Mouse (Mus musculus): Measurements from ENCODE around the gene Kcnt1. TPM values are rescaled to one million over a fixed set of nuclear protein-coding genes. Genes with fewer than 3 reads are reported as not detected.

Kcnt1 gene
- polyA plus RNA-seq (2012; rRNA removed; ENCODE audit: low replicate concordance): 2.1 and 2.4 TPM in 2 replicates

GRCm38 (mm10) chr2:25863337-25864131, at the start of gene Kcnt1:
Kcnt1 (plus strand) TSS chr2:25863734.

GRCm38 (mm10) chr2:25815748-25816147, 47.8 kb upstream of the Kcnt1 start, which contains the start of gene Glt6d1:
Glt6d1 (minus strand) TSS chr2:25815848.

GRCm38 (mm10) chr2:25822806-25823205, 40.7 kb upstream of the Kcnt1 start, which contains the start of gene Lcn9:
Lcn9 (plus strand) TSS chr2:25823153.

DNA sequence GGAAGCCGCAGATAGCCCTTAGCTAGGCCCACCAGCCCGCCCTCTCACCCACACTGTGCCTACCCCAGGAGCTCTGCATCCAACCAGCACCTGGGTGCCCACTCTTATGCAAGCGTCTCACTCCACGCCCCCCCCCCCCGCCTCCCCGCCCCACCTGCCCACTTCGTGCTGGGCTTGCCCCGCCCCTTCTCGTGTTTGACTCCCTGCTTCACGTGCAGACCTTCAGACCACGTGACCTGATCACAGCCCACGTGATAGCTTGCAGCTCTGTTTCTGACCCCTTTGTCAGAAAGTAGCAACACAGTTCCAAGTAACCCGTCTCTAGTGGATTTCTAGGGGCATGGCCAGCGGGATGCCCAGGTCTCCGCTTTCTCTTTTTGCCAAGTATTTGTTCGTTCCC, 16.3 kb upstream of the Kcnt1 start, which contains the start of gene Sohlh1:
Sohlh1 (minus strand) TSS at position 23 of the 400 bp plus-strand sequence.

Other genes with a start within 250 kb of the Kcnt1 start
- gene Ccdc183, start 246.1 kb upstream of the Kcnt1 start, polyA plus RNA-seq (2012; rRNA removed; ENCODE audit: low replicate concordance): not detected in 2 replicates
- 9.9 and 11.7 TPM in 2 replicates for gene Tmem141, start 241.7 kb upstream of the Kcnt1 start, polyA plus RNA-seq (2012; rRNA removed; ENCODE audit: low replicate concordance)
- 0.89 and 1.2 TPM in 2 replicates for gene Fcna, start 235.7 kb upstream of the Kcnt1 start, polyA plus RNA-seq (2012; rRNA removed; ENCODE audit: low replicate concordance)
- gene Lcn8, start 210.6 kb upstream of the Kcnt1 start, polyA plus RNA-seq (2012; rRNA removed; ENCODE audit: low replicate concordance): not detected in 2 replicates
- gene Lcn5, start 205.8 kb upstream of the Kcnt1 start, polyA plus RNA-seq (2012; rRNA removed; ENCODE audit: low replicate concordance): not detected in 2 replicates
- gene Lcn6, start 186.9 kb upstream of the Kcnt1 start, polyA plus RNA-seq (2012; rRNA removed; ENCODE audit: low replicate concordance): not detected in 2 replicates
- gene Lcn10, start 181.0 kb upstream of the Kcnt1 start, polyA plus RNA-seq (2012; rRNA removed; ENCODE audit: low replicate concordance): not detected in 2 replicates
- gene Obp2a, start 163.7 kb upstream of the Kcnt1 start, polyA plus RNA-seq (2012; rRNA removed; ENCODE audit: low replicate concordance): not detected in 2 replicates
- gene Bmyc, start 157.0 kb upstream of the Kcnt1 start, polyA plus RNA-seq (2012; rRNA removed; ENCODE audit: low replicate concordance): 28.7 and 33.0 TPM in 2 replicates
- gene Obp2b, start 126.7 kb upstream of the Kcnt1 start, polyA plus RNA-seq (2012; rRNA removed; ENCODE audit: low replicate concordance): not detected in 2 replicates
- not detected in 2 replicates for gene Lcn3, start 98.2 kb upstream of the Kcnt1 start, polyA plus RNA-seq (2012; rRNA removed; ENCODE audit: low replicate concordance)
- gene Lcn11, start 86.7 kb upstream of the Kcnt1 start, polyA plus RNA-seq (2012; rRNA removed; ENCODE audit: low replicate concordance): not detected in 2 replicates
- gene Gm13539, start 81.5 kb upstream of the Kcnt1 start, polyA plus RNA-seq (2012; rRNA removed; ENCODE audit: low replicate concordance): not detected in 2 replicates
- not detected in 2 replicates for gene Glt6d1, start 47.9 kb upstream of the Kcnt1 start, polyA plus RNA-seq (2012; rRNA removed; ENCODE audit: low replicate concordance)
- not detected in 2 replicates for gene Lcn9, start 40.6 kb upstream of the Kcnt1 start, polyA plus RNA-seq (2012; rRNA removed; ENCODE audit: low replicate concordance)
- not detected in 2 replicates for gene Sohlh1, start 16.5 kb upstream of the Kcnt1 start, polyA plus RNA-seq (2012; rRNA removed; ENCODE audit: low replicate concordance)
- gene Camsap1, start 119.5 kb downstream of the Kcnt1 start, polyA plus RNA-seq (2012; rRNA removed; ENCODE audit: low replicate concordance): 1.7 and 2.2 TPM in 2 replicates
- gene Ubac1, start 158.0 kb downstream of the Kcnt1 start, polyA plus RNA-seq (2012; rRNA removed; ENCODE audit: low replicate concordance): 41.3 and 59.4 TPM in 2 replicates